Mouse (Mus musculus) megakaryocyte, embryonic 14.5 days (primary cell): ENCODE measurements around the gene D130052B06Rik.

ENCODE experiments used
- FLI1 ChIP-seq: IDR thresholded peaks from 2 replicates; pipeline ENCODE4 v1.6.1; 2012; ENCODE audit warnings: low read length, inconsistent platforms, mixed read lengths
- GATA1 ChIP-seq: IDR thresholded peaks from 3 replicates; pipeline ENCODE4 v1.6.1; 2012; ENCODE audit warnings: mixed read lengths, low read length, inconsistent platforms, borderline replicate concordance

- no peak for TF ChIP-seq FLI1
- no peak for TF ChIP-seq GATA1
Measured at GRCm38 (mm10) chr11:33627136-33627742, 28.1 kb downstream of the D130052B06Rik start.
